Mouse (Mus musculus): ENCODE measurements around the gene Apobec3. TPM values are rescaled to one million over a fixed set of nuclear protein-coding genes. Genes with fewer than 3 reads are reported as not detected.

Apobec3 gene
- polyA plus RNA-seq, 1 experiment from 2014 or later, result 5.2 TPM

DNA sequence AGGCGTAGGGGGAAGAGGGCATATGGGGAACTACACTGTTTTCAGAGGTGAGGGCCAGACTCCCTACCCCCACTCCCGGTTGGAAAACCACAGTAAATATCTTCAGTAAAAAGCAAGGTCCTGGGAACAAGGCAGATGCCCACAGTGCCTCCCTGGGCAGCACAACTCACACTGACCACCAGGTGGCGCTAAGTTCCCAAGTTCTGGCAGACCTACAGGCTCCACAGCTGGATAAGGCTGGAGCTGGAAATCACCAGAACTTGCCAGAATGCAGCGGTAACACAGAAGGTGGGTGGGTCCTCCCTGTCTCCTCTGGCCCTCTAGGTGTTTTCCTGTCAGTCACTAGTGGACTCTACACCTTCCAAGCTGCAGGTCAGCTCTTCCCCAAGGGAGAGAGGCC is 54.6 kb downstream of the Apobec3 start:
- H3K4me2 ChIP-seq, result no peak overlapping the region
- H3K9me3 ChIP-seq, result no peaks in the 10 kb centered on the region
- peaks cover 17% of the 10 kb centered on the region for H3K4me1 ChIP-seq (replicated peaks)
- H3K9ac ChIP-seq, result 0 out of 2 replicates have a peak overlapping the region, but pooled peaks have one; percentile 3
- no peak overlapping the region for H3K27ac ChIP-seq (replicated peaks)
- H3K27me3 ChIP-seq, result no peaks in the 10 kb centered on the region; the same call in 1 of the 2 replicates
- ATAC-seq (ENCODE audit: low read depth), result peak; percentile 62
- no peaks in the 10 kb centered on the region for H3K36me3 ChIP-seq
- H3K4me3 ChIP-seq, result no peak overlapping the region
- 11% methylated on average over 4 of the region's 4 CpGs for WGBS

DNA sequence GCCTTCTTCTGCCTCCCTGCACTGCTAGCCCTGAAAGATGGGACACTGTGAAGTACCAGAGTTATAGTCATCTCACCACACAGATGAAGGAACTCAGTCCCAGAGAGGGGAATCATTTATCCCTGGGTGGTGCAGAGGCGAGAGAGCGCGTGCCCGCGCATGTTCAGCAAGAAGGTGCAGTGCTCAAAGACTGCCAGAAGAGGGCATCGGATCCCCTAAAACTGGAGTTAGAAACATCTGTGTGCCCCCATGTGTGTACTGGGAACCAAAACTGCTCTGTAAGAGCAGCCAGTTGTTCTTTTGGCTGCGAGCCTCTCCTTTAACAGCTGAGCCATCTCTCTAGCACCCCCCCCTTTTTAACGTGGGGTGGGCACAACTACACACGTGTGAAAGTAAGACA is 55.3 kb downstream of the Apobec3 start:
- WGBS, result 61% methylated on average over 9 of the region's 9 CpGs
- Histone ChIP-seq H3K9me3 (no peaks in the 10 kb centered on the region), H3K27me3 (no peaks in the 10 kb centered on the region; the same call in 1 of the 2 replicates), H3K27ac (replicated peaks) (no peak overlapping the region), H3K9ac (no peak overlapping the region), H3K4me2 (no peak overlapping the region), H3K4me3 (no peak overlapping the region), H3K36me3 (no peaks in the 10 kb centered on the region), H3K4me1 (replicated peaks) (peaks cover 25% of the 10 kb centered on the region)
- no peak for ATAC-seq (ENCODE audit: low read depth)

GRCm38 (mm10) chr15:79947681-79948080 is 56.2 kb downstream of the Apobec3 start:
- ATAC-seq (ENCODE audit: low read depth), result no peak
- no peak overlapping the region for H3K9ac ChIP-seq
- peaks cover 34% of the 10 kb centered on the region for H3K4me1 ChIP-seq (replicated peaks)
- H3K4me2 ChIP-seq, result no peak overlapping the region
- WGBS, result 74% methylated on average over 6 of the region's 6 CpGs
- no peaks in the 10 kb centered on the region for H3K36me3 ChIP-seq
- no peak overlapping the region for H3K27ac ChIP-seq (replicated peaks)
- H3K9me3 ChIP-seq, result no peaks in the 10 kb centered on the region
- no peak overlapping the region for H3K4me3 ChIP-seq
- no peaks in the 10 kb centered on the region; the same call in 1 of the 2 replicates for H3K27me3 ChIP-seq

DNA sequence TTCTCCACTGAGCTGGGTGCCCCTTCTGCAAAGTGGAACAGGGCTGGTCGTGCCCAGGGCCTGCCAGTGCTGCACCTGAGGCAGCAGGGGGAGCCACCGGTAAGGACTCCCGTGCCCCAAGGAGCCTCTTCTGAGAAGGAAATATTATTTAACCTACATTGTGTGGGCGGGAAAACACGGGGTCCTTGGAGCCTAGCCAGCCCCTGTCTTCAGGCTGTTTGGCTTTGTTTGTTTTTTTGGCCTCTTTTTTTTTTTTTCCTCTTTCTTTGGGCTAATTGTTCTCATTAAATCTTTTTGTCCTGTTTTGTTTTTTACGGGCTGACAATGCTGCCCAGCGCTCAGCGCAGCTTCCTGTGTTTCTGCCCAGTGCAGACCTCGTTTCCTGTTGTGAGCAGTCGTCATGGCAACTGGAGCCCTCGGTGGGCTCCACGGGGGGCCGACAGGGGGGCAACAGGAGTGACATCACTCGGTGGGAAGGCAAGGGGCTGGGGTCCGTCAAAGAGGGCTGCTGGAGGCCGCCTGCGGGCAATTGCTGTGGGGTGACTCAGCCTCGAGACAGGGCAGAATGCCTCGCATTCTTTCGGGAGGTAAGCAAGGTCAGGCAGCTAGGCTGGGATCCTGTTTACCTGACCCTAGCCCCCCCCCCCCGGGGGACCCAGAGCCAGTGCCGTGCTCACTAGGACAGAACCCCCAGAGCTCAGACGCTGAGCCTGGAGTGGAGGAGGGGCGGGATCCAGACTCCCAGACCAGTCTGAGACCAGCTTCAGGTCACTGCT is 59.0 kb downstream of the Apobec3 start:
- Histone ChIP-seq H3K27me3 (no peaks in the 10 kb centered on the region), H3K36me3 (no peaks in the 10 kb centered on the region), H3K27ac (replicated peaks) (peak overlapping the region; percentile 71), H3K4me2 (peak overlapping the region; percentile 57), H3K4me3 (peak overlapping the region; percentile 30), H3K4me1 (replicated peaks) (peaks cover 34% of the 10 kb centered on the region), H3K9ac (peak overlapping the region; percentile 70), H3K9me3 (no peaks in the 10 kb centered on the region)
- peak; percentile 55 for ATAC-seq (ENCODE audit: low read depth)
- 2% methylated on average over 24 of the region's 24 CpGs for WGBS

GRCm38 (mm10) chr15:79951226-79951625 is 59.8 kb downstream of the Apobec3 start:
- Histone ChIP-seq H3K27ac (replicated peaks) (peak overlapping the region; percentile 71), H3K36me3 (no peaks in the 10 kb centered on the region), H3K4me3 (0 out of 2 replicates have a peak overlapping the region, but pooled peaks have one; percentile 30), H3K27me3 (no peaks in the 10 kb centered on the region), H3K4me2 (peak overlapping the region; percentile 57), H3K9me3 (no peaks in the 10 kb centered on the region), H3K9ac (peak overlapping the region; percentile 70), H3K4me1 (replicated peaks) (peaks cover 34% of the 10 kb centered on the region)
- no peak for ATAC-seq (ENCODE audit: low read depth)
- 73% methylated on average over 6 of the region's 6 CpGs for WGBS

DNA sequence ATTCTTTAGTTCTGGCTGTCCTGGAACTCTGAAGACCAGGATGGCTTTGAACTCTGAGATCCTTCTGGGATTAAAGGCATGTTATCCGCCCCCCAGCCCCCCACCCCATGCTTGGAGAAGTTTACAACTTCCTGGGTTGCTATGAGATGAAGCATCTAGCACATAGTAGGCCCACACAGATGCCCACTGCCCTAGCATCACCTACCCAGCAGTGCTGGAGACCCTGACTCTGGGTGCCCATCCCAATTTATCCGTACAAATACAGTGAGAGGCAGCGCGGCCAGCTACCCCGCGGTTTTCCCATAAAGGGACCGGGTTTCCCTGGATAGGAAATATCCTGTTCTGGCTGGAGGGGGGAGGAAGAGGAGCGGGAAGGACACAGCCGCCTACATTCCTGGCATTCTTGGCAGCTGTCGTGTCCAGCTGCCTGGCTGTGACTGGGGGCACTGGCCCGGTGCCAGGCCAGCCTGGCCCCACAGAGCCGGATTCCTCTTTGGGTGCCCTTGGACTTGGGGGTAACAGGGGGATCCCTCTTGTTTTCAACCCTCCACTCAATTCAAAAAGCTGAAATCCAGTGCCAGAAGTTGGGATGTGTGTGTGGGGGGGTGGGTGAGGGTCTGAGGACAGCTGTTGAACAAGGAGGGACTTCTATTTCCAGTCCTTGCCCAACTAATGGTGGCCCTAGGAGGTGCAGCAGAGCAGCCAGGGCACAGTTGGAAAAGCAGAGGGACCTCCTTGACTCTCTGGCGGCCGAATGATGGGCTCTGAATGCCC is 60.5 kb downstream of the Apobec3 start:
- H3K27me3 ChIP-seq, result no peaks in the 10 kb centered on the region
- H3K9me3 ChIP-seq, result no peaks in the 10 kb centered on the region
- no peak overlapping the region for H3K4me2 ChIP-seq
- ATAC-seq (ENCODE audit: low read depth), result peak; percentile 9; the same call in 1 of the 2 replicates
- no peak overlapping the region for H3K4me3 ChIP-seq
- WGBS, result 43% methylated on average over 14 of the region's 14 CpGs
- no peaks in the 10 kb centered on the region for H3K36me3 ChIP-seq
- H3K4me1 ChIP-seq (replicated peaks), result peaks cover 34% of the 10 kb centered on the region
- peak overlapping the region; percentile 71 for H3K27ac ChIP-seq (replicated peaks)
- peak overlapping the region; percentile 70; the same call in 1 of the 2 replicates for H3K9ac ChIP-seq

- H3K4me2 ChIP-seq, result no peak overlapping the region
- H3K9ac ChIP-seq, result peak overlapping the region; percentile 38; the same call in 1 of the 2 replicates
- H3K27me3 ChIP-seq, result no peaks in the 10 kb centered on the region
- H3K4me1 ChIP-seq (replicated peaks), result peaks cover 34% of the 10 kb centered on the region
- WGBS, result 51% methylated on average over 11 of the region's 11 CpGs
- H3K4me3 ChIP-seq, result no peak overlapping the region
- H3K9me3 ChIP-seq, result no peaks in the 10 kb centered on the region
- peak overlapping the region; percentile 71 for H3K27ac ChIP-seq (replicated peaks)
- no peaks in the 10 kb centered on the region for H3K36me3 ChIP-seq
- ATAC-seq (ENCODE audit: low read depth), result peak; percentile 37; the same call in 1 of the 2 replicates
These were observed 61.2 kb downstream of the Apobec3 start for GRCm38 (mm10) chr15:79952504-79953231.

DNA sequence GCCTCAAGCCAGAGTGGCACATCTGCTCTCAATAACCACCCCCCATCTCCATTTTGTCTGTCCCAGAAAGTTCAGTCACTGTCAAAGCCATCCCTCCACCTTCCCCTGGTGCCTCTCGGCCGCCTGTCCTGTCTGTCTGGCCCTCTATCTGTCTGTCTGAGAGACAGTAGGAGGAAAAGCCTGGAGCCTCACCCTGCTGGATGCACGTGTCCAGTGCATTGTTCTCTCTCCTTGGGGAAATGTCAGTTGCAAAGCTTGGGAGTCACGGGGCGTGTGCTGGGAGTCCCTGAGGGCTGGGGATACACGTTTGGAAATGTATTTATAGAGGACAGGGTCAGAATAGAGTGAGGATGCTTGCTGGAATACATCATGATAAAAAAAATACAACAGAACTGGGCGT is 62.0 kb downstream of the Apobec3 start:
- H3K27me3 ChIP-seq, result no peaks in the 10 kb centered on the region
- WGBS, result 65% methylated on average over 7 of the region's 7 CpGs
- peaks cover 34% of the 10 kb centered on the region for H3K4me1 ChIP-seq (replicated peaks)
- no peak overlapping the region for H3K4me3 ChIP-seq
- no peak overlapping the region for H3K4me2 ChIP-seq
- H3K27ac ChIP-seq (replicated peaks), result no peak overlapping the region
- no peaks in the 10 kb centered on the region for H3K36me3 ChIP-seq
- no peak for ATAC-seq (ENCODE audit: low read depth)
- H3K9me3 ChIP-seq, result no peaks in the 10 kb centered on the region
- H3K9ac ChIP-seq, result no peak overlapping the region

DNA sequence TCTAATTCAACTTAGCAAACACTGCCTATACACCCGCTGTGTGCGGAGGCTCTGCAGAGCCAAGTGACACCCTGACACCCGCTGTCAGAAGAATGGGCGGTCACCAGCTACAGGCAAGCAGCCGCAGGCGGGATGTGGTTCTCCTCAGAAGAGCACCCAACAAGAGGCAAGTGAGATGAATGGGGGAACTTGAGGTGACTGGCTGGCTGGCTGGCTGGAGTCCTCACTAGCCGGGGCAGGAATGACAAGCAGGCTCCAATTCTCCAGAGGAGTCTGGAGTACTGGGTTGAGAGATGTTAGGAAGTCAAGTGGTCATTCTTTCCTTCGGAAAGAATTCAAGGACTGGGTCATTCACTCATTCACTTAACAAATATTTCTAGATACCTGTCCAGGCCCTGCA is 65.1 kb downstream of the Apobec3 start:
- H3K27me3 ChIP-seq, result no peaks in the 10 kb centered on the region
- WGBS, result 90% methylated on average over 8 of the region's 8 CpGs
- H3K4me1 ChIP-seq (replicated peaks), result peaks cover 21% of the 10 kb centered on the region
- ATAC-seq (ENCODE audit: low read depth), result no peak
- H3K36me3 ChIP-seq, result no peaks in the 10 kb centered on the region
- H3K27ac ChIP-seq (replicated peaks), result no peak overlapping the region
- no peaks in the 10 kb centered on the region for H3K9me3 ChIP-seq
- no peak overlapping the region for H3K9ac ChIP-seq
- H3K4me2 ChIP-seq, result no peak overlapping the region
- H3K4me3 ChIP-seq, result no peak overlapping the region

DNA sequence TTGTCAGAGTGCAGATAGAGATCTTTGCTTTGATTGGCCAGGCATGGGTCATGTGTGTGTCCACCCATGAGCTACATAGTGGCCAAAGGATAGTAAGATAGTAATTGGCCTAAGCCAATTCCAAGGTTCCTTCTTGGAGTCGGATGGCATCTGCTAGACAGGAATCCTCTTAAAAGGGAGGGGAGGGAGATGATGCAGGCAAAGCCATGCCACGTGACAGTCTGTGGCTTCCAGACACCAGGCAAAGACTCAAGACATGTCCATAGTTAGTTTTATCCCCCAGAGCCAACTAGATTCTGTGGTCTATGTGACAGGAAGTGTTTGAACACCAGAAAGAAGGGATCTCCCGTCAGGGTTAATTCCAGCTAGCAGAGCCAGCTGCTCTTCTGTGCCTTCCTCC is 67.0 kb downstream of the Apobec3 start:
- Histone ChIP-seq H3K9ac (no peak overlapping the region), H3K4me3 (no peak overlapping the region), H3K27me3 (no peaks in the 10 kb centered on the region), H3K27ac (replicated peaks) (no peak overlapping the region), H3K4me2 (no peak overlapping the region), H3K4me1 (replicated peaks) (peaks cover 11% of the 10 kb centered on the region; the same call in 1 of the 2 replicates), H3K36me3 (no peaks in the 10 kb centered on the region), H3K9me3 (no peaks in the 10 kb centered on the region)
- WGBS, result 64% methylated on average over 3 of the region's 3 CpGs
- no peak for ATAC-seq (ENCODE audit: low read depth)

GRCm38 (mm10) chr15:79961366-79961921 is 70.0 kb downstream of the Apobec3 start:
- 53% methylated on average over 9 of the region's 9 CpGs for WGBS
- no peak for ATAC-seq (ENCODE audit: low read depth)

More at GRCm38 (mm10) chr15:79961366-79961921, 70.0 kb downstream of the Apobec3 start:
- Histone ChIP-seq H3K9ac (no peak overlapping the region), H3K4me1 (replicated peaks) (peaks cover 11% of the 10 kb centered on the region; the same call in 1 of the 2 replicates), H3K9me3 (no peaks in the 10 kb centered on the region), H3K4me2 (no peak overlapping the region), H3K27ac (replicated peaks) (no peak overlapping the region), H3K27me3 (no peaks in the 10 kb centered on the region), H3K36me3 (no peaks in the 10 kb centered on the region), H3K4me3 (no peak overlapping the region)
